Mouse (Mus musculus) lung, postnatal 0 days (tissue): ENCODE results near the gene Cntnap5c.

Source experiments
- CTCF ChIP-seq: IDR thresholded peaks from 2 replicates; pipeline ENCODE4 v1.5.1; 2016; ENCODE audit warnings: antibody characterized with exemption, mild to moderate bottlenecking
- EP300 ChIP-seq: IDR thresholded peaks from 2 replicates; pipeline ENCODE4 v1.6.1; 2016; ENCODE audit warnings: antibody characterized with exemption, mild to moderate bottlenecking, control low read depth

DNA sequence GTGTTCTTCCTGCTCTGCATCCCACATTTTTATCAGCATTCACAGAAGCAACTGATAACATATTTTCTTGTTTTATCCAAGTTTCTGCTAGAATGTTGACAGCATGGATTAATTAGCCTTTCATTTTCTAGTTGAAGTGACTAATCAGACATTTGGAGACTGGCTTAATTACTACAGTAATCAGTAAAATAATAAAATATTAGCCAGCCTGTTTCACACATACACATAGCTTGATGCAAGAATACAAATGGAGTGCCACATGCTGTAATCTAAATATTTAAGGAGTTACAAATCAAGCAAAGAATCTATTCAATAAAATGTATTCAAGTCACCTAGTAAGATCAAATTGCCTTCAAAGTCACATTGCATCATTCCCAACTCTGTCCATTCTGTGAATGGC lies 275.8 kb downstream of the Cntnap5c start:
- TF ChIP-seq CTCF (no peak), EP300 (no peak)
